Mouse (Mus musculus): Measurements from ENCODE around the gene Arl5b.
A peak's percentile ranks its signal among the peaks of the same experiment; 100 is the strongest.

Gene Arl5b

GRCm38 (mm10) chr2:15049117-15049873, at the start of gene Arl5b:
TSS of gene Arl5b (plus strand) at chr2:15049395.
- DNase-seq (ENCODE audit: low spot score in 2 of 2) = peak; percentile 97 to 98

DNA sequence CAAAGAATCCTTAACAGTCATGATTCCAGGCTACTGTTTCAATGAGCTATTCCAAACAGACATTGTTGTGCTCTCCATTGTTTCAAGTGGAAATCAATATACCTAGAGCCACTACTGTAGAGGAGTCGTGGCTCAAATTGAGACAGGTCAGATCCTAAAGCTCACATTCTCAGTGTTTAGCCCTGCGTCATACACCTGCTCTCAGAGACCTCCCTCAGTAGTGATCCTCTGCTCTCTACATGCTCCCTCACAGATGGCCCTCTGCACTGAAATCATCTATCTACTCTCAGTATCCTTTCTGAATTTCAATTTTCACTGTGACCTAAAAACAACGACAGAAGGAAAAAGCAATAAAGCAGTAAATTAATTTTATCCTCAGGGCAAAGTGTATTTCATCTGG, 41.7 kb upstream of the Arl5b start:
- DNase-seq (ENCODE audit: low spot score in 2 of 2) = no peak

DNA sequence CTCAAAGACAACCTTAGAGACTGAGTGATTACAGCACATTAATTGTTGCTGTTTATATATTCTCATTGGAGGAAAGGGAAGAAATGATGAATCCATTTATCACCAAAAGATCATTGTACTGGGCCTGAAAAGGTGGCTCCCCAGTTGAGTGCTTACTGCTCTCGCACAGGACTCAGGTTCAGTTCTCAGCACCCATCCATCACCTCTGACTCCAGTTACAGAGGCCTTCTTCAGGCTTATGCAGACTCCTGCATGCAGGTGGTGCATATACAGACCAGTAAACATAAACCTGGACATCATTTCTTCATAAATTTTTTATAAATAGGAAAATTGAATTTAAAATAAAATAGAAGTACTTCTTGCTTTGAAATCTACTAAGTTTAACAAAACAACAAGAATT, 41.1 kb upstream of the Arl5b start:
- no peak for DNase-seq (ENCODE audit: low spot score in 2 of 2)

DNA sequence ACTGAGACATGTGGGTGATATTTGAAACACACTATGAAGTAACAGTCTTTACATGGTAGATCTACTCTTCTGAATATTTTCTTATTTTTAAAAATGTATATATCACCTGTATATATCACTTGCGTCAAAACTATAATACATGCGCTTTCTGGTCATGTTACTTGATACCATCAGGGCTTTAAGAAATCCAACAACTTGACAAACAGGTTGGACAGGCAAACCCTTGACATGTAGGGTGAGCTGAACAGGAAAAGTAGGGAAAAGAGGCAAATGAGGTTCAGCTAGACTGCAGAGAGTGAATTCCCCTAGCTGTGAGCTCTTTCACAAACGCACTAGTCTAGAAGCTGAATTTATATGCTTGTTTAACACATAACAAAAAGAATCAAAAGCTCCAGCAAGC, 22.4 kb upstream of the Arl5b start:
- no peak for DNase-seq (ENCODE audit: low spot score in 2 of 2)

DNA sequence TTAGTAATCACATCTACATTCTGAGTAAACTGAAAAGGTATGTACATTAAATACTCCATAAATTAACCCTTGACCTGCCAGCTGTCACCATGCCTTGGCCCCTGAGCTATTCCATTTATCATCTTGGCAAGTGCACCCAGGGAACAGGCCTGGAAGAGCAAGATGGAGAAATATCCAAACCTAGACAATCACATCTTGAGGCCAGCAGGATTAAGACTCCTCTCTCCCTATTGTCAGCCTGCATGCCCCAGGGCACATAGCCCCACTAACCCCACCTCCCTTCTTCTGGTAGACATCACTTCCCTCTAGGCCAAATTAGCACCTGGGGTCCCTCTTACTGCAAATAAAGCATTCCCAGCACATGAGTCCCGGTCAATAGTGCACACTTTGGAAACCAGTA, 21.4 kb upstream of the Arl5b start:
- no peak for DNase-seq (ENCODE audit: low spot score in 2 of 2)

- DNase-seq (ENCODE audit: low spot score in 2 of 2) = no peak
Measured at GRCm38 (mm10) chr2:15038705-15039104, 10.5 kb upstream of the Arl5b start.

GRCm38 (mm10) chr2:15040326-15040725, 8.9 kb upstream of the Arl5b start:
- peak in 1 of 2 experiments; percentile 34 for DNase-seq (ENCODE audit: low spot score in 2 of 2)

DNA sequence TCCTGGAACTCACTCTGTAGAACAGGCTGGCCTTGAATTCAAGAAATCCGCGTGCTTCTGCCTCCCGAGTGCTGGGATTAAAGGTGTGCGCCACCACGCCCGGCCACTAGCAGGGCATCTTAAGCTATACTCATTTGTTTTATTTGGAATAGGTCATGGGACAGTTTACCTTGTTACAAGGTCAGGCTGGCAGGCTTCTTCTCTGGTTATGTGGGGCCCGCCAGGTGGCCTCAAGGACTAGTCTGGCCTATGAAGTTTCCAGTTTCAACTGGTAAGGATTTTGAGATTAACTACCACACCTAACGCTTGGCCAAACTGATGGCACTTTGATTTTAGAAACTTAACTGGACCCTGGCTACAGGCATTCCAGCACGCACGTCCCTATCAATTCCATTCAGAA, 5.3 kb downstream of the Arl5b start:
- DNase-seq (ENCODE audit: low spot score in 2 of 2) = no peak

- peak; percentile 98 for DNase-seq (ENCODE audit: low spot score in 2 of 2)
Measured at GRCm38 (mm10) chr2:15054945-15055637, 5.9 kb downstream of the Arl5b start, which contains the start of gene Nsun6. TSS of gene Nsun6 (minus strand) at chr2:15055069.

- no peak for DNase-seq (ENCODE audit: low spot score in 2 of 2)
Measured at GRCm38 (mm10) chr2:15055741-15056151, 6.6 kb downstream of the Arl5b start.

GRCm38 (mm10) chr2:15058227-15058626, 9.0 kb downstream of the Arl5b start:
- no peak for DNase-seq (ENCODE audit: low spot score in 2 of 2)

DNA sequence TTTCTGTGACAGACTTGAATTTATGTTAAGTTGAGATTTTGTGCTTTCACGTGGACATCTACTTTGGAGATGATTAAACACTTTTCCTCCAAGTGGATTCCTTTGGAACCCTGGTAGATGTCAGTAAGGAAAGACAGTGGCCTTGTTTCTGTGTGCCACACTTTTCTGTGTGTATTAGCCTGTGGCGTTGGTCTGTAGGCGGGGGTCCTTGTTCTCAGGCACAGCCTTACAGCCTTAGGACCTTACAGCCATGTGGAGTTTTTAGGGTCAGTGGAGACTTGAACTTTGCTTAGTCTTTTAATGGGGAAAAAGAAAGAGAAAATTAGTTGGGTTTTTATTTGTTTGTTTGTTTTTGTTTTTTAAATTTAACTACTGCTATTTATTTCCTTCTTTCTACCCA, 11.7 kb downstream of the Arl5b start:
- no peak for DNase-seq (ENCODE audit: low spot score in 2 of 2)

DNA sequence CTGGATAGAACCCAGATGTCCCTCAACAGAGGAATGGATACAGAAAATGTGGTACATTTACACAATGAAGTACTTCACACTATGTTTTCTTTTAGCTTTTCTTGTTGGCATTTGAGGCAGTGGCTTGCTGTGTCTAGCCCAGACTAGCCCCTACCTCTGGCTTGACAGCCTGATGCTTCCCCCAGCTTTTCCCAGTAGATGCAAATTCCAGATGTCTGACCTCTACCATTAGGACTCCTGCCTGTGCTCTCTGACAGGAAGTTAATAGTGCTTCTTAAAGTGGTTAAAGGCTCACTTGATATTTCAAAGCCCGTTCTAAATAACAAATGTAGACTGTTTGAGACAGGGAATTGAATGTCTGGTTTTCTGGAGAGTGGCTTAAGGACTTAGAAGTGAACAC, 14.6 kb downstream of the Arl5b start:
- DNase-seq (ENCODE audit: low spot score in 2 of 2) = no peak

GRCm38 (mm10) chr2:15064380-15065269, 15.4 kb downstream of the Arl5b start:
- no peak for DNase-seq (ENCODE audit: low spot score in 2 of 2)

DNA sequence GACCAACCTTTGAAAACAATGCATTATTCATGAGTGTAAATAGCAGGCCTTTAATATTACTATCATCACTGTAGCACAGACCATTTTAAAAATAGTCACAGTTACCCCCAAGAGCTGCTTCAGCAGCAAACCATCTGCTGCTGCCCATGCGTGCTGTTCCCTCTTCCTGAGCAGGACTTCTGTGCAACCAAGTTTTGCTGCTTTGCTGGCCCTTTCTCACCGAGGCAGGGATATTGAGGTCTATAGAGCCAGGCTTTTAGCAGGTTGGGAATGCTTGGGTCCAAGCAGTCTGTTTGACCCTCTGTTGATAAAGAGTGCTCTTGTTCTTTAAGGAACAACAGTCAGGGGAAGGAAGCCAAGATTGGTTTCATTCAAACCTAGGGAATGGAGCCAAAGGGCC, 16.3 kb downstream of the Arl5b start:
- DNase-seq (ENCODE audit: low spot score in 2 of 2) = no peak

DNA sequence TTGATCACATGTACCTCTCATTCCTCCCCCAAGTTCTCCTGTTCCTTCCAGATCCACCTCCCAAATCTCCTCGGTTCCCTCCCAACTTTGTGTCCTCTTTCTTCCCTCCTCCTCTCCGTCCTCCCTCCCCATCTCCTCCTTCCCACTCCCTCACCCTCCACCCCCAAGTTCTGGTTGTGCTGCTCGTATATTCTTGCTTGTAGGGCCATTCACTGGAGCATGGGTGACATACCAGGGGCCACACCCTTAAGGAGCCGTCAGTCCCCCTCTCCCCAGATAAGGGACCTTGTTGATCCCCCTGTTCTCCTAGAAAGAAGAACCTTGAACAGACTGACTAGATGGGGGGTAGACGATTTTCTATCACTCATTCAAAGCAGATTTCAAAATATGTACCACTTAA, 17.9 kb downstream of the Arl5b start:
- DNase-seq (ENCODE audit: low spot score in 2 of 2) = no peak

GRCm38 (mm10) chr2:15083702-15084101, 34.5 kb downstream of the Arl5b start:
- DNase-seq (ENCODE audit: low spot score in 2 of 2) = no peak

- DNase-seq (ENCODE audit: low spot score in 2 of 2) = no peak
Measured at GRCm38 (mm10) chr2:15087308-15087707, 38.1 kb downstream of the Arl5b start.

GRCm38 (mm10) chr2:15096514-15097090, 47.4 kb downstream of the Arl5b start:
- DNase-seq (ENCODE audit: low spot score in 2 of 2) = no peak

- no peak for DNase-seq (ENCODE audit: low spot score in 2 of 2)
Measured at GRCm38 (mm10) chr2:15104386-15104785, 55.2 kb downstream of the Arl5b start.

GRCm38 (mm10) chr2:15111290-15111689, 62.1 kb downstream of the Arl5b start:
- DNase-seq (ENCODE audit: low spot score in 2 of 2) = no peak

All from right cerebral cortex, postnatal 10 days (tissue).